Mouse (Mus musculus) spleen, adult 2 months (tissue): ENCODE results near the gene Hand1.
"Not testable (repeated sequence)": the region's sequence is repeated elsewhere in the genome, so short reads cannot be mapped to it uniquely, and the experiment has no call there.

Source experiments
- CTCF ChIP-seq: fragments of 200-500 bp; IDR thresholded peaks from 2 replicates; pipeline ENCODE4 v1.5.1; 2011; ENCODE audit warnings: mild to moderate bottlenecking, inconsistent platforms; ENCODE audit not compliant: insufficient read depth, insufficient read length, insufficient replicate concordance; ENCODE audit errors: extremely low read depth
- POLR2A ChIP-seq: fragments of 200-500 bp; IDR thresholded peaks from 2 replicates; pipeline ENCODE4 v1.6.1; 2011; ENCODE audit warnings: low read depth, low read length, inconsistent platforms

- TF ChIP-seq CTCF, POLR2A: not testable (repeated sequence)
Measured at GRCm38 (mm10) chr11:57823159-57823558, 9.5 kb downstream of the Hand1 start.
